Mouse (Mus musculus) kidney, adult 9 months (tissue): ENCODE measurements around the gene Hist1h2ab.
"Not testable (repeated sequence)": the region's sequence is repeated elsewhere in the genome, so short reads cannot be mapped to it uniquely, and the experiment has no call there.

Experiments
- DNase-seq: peaks from one replicate; pipeline ENCODE4 v3.0.0; 2022

The Hist1h2ab gene

DNA sequence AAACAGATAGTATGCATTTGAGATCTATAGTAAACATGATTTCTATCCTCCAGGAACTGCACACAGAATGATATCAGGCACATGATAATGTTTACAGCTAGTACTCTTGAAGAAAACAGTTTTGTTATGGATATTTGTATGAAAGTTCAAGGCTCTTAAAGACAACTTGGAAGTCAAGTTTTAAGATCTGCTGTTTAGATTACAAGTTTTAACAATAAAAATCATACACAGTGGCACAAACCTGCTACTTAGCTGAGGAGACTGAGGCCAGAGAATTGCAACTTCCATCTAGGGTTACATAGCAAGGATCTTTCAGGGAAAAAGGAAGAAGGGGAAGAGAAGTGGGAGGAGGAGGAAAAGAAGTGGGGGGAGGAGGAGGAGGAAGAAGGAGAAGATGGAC lies 4.1 kb downstream of the Hist1h2ab start:
- no peak for DNase-seq

DNA sequence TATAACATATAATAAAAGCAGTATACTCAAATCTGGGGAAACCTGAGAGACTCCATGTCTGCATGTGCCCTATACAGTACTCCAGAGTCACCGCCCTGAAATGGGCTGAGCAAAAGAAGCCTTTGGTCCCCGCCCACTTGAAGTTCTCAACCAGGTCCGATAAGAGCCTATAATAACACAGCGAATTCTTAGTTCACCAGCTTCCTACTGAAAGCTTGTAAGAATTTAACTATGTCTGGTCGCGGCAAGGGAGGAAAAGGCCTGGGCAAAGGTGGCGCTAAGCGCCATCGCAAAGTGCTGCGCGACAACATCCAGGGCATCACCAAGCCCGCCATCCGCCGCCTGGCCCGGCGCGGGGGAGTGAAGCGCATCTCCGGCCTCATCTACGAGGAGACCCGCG lies 5.9 kb downstream of the Hist1h2ab start, which contains the start of gene Hist1h4b:
Gene Hist1h4b (plus strand): TSS at position 224 of the 400 bp plus-strand sequence.
- peak; percentile 94 for DNase-seq

DNA sequence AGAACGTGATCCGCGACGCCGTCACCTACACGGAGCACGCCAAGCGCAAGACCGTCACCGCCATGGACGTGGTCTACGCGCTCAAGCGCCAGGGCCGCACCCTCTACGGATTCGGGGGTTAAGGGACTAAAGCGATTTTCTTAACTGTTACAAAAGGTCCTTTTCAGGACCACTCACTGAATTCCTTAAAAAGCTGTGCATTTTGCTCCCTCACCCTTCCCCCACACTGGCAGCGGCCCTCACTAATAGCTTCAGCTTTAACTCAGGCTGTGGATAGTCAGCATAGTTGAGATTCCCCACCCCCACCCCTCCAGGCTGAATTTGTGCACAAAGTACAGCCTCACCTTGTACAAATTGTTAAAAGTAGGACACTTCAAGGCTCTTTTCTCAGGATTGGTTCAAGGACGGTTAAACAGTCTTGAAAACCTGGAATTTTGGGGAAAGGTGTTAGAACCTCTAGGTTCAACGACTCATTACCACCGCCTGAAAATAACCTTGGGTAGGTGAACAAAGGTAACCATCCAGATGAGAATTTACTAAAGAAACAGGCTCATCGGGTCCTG lies 6.4 kb downstream of the Hist1h2ab start:
- no peak for DNase-seq

DNA sequence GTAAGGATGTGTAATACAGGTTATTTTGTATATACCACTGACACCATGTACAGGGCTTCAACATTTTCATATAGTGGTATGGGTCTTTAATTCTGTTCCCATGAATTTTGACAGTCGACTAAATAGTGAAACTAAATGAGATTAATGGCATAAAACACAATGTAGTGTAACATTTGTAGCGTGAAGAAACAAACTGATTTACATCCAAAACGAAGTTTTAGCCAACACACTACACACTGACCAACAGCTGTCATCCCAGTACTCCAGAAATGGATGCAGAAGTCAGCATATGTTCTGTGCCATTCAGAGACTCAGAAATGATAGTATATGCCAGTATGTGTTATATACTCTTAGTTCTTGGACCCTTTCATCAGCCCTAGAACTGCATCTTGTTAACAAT lies 7.0 kb downstream of the Hist1h2ab start:
- DNase-seq: no peak

DNA sequence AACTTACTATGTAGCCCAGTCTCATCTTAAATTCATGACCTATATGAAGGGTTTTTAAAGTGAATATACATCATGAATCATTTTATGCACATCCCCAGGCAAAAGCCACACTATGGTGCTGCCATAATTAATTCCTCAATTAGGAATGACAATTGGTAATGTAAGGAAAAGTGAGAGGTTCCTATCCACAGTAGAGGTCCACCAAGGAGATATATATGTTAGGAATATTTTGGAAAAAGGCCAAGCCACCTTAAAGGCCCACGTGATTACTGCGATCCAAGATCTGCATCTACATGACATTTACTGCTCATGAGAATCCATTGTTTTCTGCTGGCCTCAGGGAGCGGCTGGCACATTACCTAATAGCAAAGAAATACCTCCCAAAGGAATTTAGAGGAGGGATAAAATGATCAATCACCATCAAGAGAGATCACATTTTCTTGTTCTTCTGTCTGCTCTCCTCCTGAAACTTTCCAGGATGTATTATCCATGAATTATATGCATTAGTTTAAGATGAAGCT lies 8.4 kb downstream of the Hist1h2ab start:
- no peak for DNase-seq

DNA sequence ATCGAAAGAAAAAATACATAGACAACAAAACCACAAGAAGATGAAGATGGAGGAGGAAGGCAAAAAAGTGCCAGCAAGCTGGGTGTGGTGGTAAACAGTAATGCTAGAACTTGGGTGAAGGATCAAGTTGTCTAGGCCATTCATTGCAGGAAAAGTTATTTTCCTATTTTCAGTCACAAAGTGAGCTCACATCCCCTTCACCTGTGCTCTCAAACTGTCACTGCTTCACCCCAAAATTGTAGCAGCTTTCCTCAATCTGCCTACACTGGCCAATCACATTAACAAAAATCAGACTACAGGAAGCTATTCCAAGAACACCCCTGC lies 9.0 kb downstream of the Hist1h2ab start:
- DNase-seq: no peak

DNA sequence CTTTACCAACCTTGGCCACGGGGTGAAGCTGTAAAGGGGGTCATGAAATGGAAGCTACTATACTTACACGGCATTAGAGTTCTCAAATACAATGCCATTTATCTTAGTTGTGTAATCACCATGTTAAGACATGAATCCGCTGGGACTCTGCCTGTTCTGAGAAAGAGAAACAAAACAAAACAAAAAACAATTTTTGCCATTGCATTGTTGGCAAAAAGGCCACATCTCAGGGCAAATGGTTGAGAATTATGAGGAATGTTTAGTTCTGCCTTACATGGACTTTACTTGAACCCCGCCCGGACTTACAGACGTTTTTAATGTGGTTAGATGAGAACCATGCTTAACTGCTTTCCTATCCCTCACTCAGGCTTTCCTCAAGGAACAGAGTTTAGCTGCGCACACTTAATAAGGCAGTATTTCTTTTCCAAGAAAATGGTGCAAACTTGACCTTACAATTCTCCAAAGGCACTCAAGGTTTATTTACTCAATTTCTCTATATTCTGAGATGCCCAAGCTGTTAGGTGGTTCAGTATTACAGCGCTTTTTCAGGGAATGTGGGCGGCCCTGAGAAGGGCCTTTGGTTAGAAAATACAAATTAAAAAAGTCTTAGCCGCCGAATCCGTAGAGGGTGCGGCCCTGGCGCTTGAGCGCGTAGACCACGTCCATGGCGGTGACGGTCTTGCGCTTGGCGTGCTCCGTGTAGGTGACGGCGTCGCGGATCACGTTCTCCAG lies 9.5 kb downstream of the Hist1h2ab start:
- no peak for DNase-seq

DNA sequence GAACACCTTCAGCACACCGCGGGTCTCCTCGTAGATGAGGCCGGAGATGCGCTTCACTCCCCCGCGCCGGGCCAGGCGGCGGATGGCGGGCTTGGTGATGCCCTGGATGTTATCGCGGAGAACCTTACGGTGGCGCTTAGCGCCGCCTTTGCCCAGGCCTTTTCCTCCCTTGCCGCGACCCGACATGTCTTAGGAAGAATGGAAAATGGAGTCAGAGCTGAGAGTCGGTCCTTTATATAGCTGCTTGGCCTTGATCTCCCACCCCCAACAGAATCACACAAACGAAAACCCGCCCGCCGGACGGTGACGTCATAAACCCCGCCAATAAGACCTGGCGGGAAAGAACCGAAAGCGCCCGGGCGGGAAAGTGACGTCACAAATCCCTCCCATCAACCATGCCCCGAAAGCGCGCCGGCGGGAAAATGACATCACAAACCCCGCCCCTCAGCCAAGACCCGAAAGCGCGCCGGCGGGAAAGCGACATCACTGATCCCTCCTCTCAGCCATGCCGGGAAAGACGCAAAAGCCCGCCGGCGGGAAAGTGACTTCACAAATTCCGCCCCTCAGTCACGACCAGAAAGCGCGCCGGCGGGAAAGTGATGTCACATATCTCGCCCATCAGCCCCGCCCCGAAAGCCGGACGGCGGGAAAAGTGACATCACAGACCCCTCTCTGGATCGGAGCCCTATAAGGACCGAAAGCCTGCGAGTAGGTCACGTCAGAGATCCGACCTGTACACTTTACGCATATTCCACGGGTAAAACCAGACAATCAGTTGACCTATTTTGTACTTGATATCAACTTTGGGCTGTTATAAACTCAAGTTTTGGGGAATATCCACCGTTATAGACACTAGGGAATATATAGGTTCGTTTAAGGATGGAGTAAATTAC lies 10.3 kb downstream of the Hist1h2ab start, which contains the start of gene Hist1h4a:
Gene Hist1h4a (minus strand): TSS at position 259 of the 893 bp plus-strand sequence.
- DNase-seq: peak; percentile 96

DNA sequence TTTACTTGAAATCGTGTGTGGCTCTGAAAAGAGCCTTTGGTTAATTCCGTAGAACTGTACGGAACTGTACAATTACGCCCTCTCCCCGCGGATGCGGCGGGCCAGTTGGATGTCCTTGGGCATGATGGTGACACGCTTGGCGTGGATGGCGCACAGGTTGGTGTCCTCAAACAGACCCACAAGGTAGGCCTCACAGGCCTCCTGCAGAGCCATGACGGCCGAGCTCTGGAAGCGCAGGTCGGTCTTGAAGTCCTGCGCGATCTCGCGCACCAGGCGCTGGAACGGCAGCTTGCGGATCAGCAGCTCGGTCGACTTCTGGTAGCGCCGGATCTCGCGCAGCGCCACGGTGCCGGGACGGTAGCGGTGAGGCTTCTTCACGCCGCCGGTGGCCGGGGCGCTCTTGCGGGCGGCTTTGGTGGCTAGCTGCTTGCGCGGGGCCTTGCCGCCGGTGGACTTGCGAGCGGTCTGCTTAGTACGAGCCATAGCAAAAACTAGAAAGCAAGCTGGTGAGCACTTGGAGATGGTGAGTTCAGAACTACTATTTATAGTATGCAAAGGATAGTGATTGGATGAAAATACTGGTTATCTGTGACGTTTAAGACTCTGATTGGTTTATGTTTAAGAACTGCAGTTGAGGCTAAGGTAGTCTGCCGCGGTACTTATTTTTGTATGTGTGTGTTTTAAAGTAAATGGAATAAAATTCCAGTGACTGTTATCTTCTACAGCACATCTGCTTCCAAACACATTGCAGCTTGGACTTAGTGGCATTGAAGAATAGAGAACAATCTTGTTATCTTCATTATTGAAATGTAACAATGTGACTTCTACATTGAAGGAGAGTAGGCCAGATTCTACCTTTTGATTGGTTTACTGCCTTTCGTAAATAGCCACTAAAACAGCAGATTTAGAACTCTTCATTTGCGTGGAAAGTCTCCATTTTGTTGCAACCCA lies 11.2 kb downstream of the Hist1h2ab start, which contains the start of gene Hist1h3a:
Gene Hist1h3a (minus strand): TSS at position 516 of the 951 bp plus-strand sequence.
- DNase-seq: peak; percentile 80

DNA sequence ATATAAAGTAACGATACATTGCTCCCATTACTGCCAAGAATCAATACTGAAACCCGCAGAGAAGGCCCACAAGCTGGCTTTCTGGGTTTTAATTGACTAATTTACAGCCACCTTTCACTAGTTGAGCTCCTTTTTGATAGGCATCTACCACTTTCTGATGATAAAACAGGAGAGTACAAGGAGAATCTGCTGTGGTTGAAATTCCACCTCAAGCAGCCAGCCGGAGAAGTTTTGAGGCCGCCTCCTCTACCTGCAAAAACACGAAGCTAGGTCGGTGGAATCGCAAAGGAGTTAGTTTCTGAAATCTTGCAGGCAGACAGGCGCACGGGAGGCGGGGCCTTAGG lies 12.3 kb downstream of the Hist1h2ab start:
- DNase-seq: no peak

DNA sequence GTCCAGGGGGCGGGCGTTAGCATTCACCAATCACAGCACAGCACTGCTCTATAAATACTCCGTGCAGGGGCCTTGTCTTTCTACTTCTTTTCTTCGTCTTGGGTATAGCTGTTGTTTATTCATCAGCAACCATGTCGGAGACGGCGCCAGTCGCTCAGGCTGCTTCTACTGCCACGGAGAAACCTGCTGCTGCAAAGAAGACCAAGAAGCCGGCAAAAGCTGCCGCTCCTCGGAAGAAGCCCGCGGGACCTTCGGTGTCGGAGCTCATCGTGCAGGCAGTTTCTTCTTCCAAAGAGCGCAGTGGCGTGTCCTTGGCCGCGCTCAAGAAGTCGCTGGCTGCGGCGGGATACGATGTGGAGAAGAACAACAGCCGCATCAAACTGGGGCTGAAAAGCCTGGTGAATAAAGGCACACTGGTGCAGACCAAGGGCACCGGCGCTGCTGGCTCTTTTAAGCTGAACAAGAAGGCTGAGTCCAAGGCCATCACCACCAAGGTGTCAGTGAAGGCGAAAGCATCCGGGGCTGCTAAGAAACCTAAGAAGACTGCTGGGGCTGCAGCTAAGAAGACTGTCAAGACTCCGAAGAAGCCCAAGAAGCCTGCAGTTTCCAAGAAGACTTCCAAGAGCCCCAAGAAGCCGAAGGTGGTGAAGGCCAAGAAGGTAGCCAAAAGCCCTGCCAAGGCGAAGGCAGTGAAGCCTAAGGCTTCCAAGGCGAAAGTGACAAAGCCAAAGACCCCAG lies 12.8 kb downstream of the Hist1h2ab start, which contains the start of gene Hist1h1a:
Gene Hist1h1a (plus strand): TSS at position 81 of the 738 bp plus-strand sequence.
- DNase-seq: peak; percentile 86

DNA sequence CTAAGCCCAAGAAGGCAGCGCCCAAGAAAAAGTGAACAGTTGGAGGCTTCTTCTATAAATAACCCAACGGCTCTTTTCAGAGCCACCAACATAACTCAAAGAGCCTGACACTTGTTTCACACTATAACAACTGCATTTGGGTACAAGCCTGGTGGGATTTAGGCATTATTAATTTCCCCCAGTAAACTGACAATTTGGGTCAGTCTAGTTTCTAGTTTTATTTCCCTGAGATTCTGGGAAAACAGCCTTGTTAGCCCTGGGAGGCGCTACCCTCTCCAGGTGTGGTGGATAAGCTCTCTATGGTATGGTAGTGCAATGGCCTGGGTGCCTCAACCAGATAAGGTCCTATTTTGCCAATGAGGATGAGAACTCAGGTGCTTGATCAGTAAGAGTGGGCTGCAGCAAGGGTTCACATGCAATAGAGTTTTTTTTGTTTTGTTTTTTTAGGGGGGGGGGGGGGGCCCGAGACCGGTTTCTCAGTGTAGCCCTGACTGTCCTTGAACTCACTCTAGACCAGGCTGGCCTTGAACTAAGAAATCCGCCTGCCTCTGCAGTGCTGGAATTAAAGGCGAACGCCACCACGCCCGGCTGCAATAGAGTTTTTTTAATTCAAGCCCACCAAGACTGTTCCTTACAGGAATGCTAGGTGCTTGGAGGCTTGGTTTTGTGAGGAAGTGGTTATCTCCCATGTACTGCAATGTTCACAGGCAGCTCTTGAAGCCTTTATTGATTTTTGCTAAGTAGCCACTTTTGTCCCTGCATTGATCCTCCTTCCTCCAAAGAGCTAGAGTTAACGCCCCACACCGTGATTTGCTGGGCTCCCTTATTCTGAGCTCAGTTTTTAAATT lies 13.6 kb downstream of the Hist1h2ab start:
- DNase-seq: no peak

DNA sequence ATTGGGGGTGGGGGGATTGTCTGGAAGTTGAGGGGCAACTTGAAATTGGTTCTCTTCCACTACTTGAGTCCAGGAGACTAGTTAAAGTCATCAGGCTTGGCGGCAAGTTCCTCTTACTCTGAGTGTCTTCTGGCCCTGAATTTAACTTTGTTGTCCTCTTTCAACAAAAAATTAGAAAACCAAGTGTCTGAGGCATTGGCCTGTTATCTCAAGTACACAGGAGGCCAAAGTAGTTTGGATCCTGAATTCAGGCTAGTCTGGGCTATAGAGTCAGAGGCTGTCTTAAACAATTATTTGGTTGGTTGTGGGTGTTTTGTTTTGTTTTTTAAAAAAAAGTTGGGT lies 14.2 kb downstream of the Hist1h2ab start:
- no peak for DNase-seq

DNA sequence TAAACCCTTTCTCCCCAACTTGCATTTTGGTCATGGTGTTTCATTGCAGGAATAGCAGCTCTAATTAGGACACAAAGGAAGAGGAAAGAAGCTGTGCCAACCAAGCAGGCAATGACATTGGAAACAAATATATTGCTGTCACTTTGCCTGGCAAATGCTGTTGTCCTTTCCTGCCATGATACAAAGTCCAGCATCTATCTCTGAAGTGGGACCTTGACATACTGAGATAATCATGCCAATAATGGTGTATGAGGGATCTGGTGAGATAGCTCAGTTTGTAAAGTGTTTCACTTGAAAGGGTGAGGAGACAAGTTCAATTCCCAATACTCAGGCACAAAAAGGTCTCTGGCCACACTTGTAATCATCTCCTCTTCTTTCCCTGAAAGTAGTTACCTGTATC lies 15.8 kb downstream of the Hist1h2ab start:
- no peak for DNase-seq

DNA sequence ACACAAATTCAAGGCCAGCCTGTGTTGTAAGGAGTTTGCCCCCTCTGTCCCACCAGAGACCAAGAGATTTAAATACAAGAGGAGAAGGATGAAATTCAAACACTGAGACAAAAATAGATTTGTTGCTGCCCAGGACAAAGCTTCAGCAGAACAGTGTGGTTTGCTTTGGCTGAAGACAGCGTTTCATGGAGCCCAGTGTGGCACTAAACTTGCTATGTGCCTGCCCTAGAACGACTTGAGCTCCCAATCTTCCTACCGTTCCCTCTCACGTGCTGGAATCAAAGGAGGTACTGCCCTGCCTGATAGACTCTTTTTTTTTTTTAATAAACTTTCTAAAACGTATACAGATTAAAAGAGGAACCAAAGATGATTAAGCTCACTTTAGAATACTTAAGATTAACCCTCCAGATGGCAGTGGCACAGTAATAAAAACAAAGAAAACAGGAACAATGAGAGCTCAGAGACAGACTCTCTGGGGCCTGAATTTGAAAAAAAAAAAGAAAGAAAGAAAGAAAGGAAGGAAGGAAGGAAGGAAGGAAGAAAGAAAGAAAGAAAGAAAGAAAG lies 18.0 kb downstream of the Hist1h2ab start:
- DNase-seq: no peak

DNA sequence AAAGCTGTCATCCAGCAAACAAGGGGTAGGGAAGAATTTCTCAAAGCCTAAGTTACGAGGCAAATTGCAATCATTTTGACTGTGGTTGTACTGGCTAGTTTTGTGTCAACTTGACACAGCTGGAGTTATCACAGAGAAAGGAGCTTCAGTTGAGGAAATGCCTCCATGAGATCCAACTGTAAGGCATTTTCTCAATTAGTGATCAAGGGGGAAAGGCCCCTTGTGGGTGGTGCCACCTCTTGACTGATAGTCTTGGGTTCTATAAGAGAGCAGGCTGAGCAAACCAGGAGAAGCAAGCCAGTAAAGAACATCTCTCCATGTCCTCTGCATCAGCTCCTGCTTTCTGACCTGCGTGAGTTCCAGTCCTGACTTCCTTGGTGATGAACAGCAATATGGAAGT lies 18.7 kb downstream of the Hist1h2ab start, which contains the start of gene Trim38:
Gene Trim38 (plus strand): TSS at position 301 of the 400 bp plus-strand sequence.
- not testable (repeated sequence) for DNase-seq

DNA sequence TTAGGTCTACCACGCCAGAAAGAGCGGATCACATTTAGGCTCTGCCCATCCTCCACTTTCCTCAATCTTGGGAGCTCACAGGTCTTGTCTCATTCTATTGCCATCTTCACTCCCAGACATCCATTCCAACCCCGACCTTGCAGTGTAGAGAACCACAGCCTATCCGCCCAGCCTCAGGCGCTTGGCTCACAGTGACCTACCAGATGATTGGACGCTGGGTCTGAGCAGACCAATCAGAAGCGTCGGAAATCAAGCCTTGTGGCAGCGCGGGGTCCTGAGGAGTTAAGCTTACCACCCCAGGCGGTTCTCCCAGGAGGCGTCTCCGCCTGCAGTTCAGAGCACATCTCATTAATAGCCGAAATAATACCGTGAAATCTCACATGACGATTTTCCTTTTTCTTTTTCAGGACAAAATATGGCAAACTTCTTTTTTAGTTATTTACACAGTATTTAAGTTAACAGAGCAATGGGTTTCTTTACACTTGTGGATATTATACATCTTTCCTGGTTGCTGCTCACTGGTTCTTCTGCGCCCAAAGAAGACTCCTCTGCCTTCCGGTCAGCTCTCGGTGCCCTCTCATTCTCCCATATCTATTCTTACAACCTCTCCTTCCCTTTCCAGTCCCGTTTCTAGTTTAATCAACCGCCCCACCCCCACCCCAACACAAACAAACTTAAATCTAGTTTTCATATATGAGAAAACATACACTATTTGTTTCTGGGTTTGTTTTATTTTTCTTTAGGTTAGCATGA lies 21.8 kb downstream of the Hist1h2ab start:
- DNase-seq: no peak

DNA sequence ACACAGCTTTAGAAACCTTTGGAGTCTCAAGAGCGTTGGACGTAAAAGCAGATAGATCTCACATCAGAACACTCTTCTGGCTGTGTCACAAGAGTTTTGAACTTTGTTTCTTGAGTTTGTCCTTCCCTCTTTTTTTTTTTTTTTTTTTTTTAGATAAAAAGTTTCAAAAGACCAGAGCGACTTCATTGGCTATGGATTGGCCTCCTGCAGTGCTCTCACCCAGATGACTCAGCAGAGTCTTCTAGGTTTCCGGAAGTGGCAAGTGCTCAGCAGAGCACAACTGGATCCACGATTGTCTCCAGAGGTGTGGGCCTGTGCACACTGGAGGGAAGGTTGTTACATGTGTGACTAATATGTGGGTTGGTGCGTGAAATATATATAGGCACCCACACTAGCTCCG lies 27.4 kb downstream of the Hist1h2ab start:
- no peak for DNase-seq

DNA sequence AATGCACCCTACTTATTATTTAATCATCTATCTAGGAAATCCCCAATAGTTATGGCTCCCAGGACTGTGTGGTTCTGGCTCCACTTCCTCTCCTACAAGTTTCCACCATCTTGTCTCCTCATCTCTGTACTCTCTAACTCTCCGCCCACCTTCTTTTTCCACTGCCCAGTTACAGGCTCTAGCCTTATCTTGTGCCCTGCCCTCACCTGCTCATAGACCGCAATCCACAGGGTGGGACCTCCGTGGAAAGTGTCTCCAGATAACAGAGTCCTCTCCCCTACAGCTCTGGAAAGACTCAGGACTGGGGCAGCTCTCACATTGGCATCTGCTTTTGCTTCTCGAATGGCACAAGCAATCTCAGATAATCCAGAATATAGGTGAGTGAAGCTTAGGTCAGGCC lies 28.1 kb downstream of the Hist1h2ab start:
- DNase-seq: no peak
